Mouse (Mus musculus) hindbrain, postnatal 0 days (tissue): ENCODE results near the gene Myo18b. TPM values are rescaled to one million over a fixed set of nuclear protein-coding genes. Genes with fewer than 3 reads are reported as not detected.

ENCODE experiments used
- ATAC-seq: fragments of 200-750 bp; cut with Nextera tagmentation; 2 replicates; pipeline ENCODE4 v1.8.0; 2017; ENCODE audit warnings: mild to moderate bottlenecking, moderate TSS enrichment, moderate library complexity
- DNase-seq: peaks from one replicate; pipeline ENCODE4 v3.0.0-alpha.2; 2015; ENCODE audit warnings: low spot score
- H3K27ac ChIP-seq: fragments of 300-500 bp; sonication (generic); 2 replicates; pipeline ENCODE4 v1.5.1; 2014; ENCODE audit warnings: mild to moderate bottlenecking
- H3K27me3 ChIP-seq: fragments of 300-500 bp; sonication (generic); 2 replicates; pipeline ENCODE4 v1.6.1; 2014; ENCODE audit warnings: low read length, mixed read lengths; ENCODE audit not compliant: insufficient read depth
- H3K36me3 ChIP-seq: fragments of 300-500 bp; sonication (generic); 2 replicates; pipeline ENCODE4 v1.6.1; 2014; ENCODE audit warnings: low read length, mixed read lengths; ENCODE audit not compliant: insufficient read depth
- H3K4me1 ChIP-seq: fragments of 300-500 bp; sonication (generic); 2 replicates; pipeline ENCODE4 v1.6.1; 2014; ENCODE audit warnings: antibody characterized with exemption, low read length, mixed read lengths; ENCODE audit not compliant: insufficient read depth
- H3K4me2 ChIP-seq: fragments of 300-500 bp; sonication (generic); 2 replicates; pipeline ENCODE4 v1.6.1; 2014; ENCODE audit warnings: low read depth, mild to moderate bottlenecking, low read length, moderate library complexity, mixed read lengths
- H3K4me3 ChIP-seq: fragments of 300-500 bp; sonication (generic); 2 replicates; pipeline ENCODE4 v1.5.1; 2014; ENCODE audit warnings: low read length
- H3K9ac ChIP-seq: fragments of 300-500 bp; sonication (generic); replicated peaks from 2 replicates; pipeline ENCODE4 v1.6.1; 2014; ENCODE audit warnings: mild to moderate bottlenecking, low read length, moderate library complexity, mixed read lengths
- H3K9me3 ChIP-seq: fragments of 300-500 bp; sonication (generic); 2 replicates; pipeline ENCODE4 v1.6.1; 2016; ENCODE audit warnings: low read length, mixed read lengths
- CTCF ChIP-seq: IDR thresholded peaks from 2 replicates; pipeline ENCODE4 v1.5.1; 2016; ENCODE audit warnings: antibody characterized with exemption, control low read depth, low read depth
- WGBS: fragments of 180-500 bp; shearing (Covaris S2); extraction: QIAGEN DNeasy Blood & Tissue Kit; methylation state at CpG from one replicate; pipeline ENCODE4 v1.1.7; 2014; 5-methylcytosine and 5-hydroxymethylcytosine counted together
- polyA plus RNA-seq: library from polyadenylated mRNA; unstranded; fragments of >200 nt; fragmentation: Nextera tagmentation; extraction: Ambion mirVana; gene quantifications from 2 replicates; pipeline ENCODE4 v1.2.1, GENCODE M21; 2015
- total RNA-seq: library from RNA; depleted of rRNA; stranded (reverse); fragments of >200 nt; gene quantifications from 2 replicates; pipeline ENCODE4 v1.2.3, GENCODE M21; 2014

Myo18b gene
- total and polyA plus RNA-seq, 2 experiments from 2014 or later = 0.75 to 1.9 TPM

DNA sequence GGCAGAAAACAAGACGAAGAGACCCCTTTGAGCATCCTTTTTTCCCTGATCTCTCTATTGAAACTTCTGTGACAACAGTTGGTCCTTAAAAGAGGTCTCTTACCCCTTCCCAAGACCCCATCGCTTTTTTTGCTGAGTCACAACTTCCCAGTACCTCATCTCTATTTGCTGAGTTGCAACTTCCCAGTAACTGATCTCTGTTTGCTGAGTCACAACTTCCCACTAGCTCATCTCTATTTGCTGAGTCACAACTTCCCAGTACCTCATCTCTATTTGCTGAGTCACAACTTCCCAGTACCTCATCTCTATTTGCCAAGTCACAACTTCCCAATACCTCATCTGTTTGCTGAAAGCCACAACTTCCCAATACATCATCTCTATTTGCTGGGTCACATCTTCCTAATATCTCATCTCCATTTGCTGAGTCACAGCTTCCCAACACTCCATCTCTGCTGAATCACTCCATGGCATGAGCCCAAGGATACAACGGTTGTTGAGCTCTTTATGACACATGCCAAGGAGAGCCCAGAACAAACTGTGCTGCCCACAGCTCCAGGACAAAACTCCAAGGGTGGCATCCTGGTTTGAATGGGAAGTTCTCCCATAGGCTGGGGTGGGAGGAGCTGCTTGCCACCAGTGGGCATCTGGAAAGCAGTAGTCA is 134.6 kb downstream of the Myo18b start:
- ATAC-seq (no peak), DNase-seq (no peak)
- WGBS = 79% methylated on average over 3 of the region's 3 CpGs
- no peak overlapping the region for H3K27ac ChIP-seq
- H3K4me1 ChIP-seq = no peaks in the 10 kb centered on the region
- no peaks in the 10 kb centered on the region for H3K27me3 ChIP-seq
- H3K36me3 ChIP-seq = no peaks in the 10 kb centered on the region
- H3K9me3 ChIP-seq = no peaks in the 10 kb centered on the region
- TF ChIP-seq CTCF = no peak
- no peak overlapping the region for H3K4me2 ChIP-seq
- H3K4me3 ChIP-seq = no peak overlapping the region
- no peak overlapping the region for H3K9ac ChIP-seq

DNA sequence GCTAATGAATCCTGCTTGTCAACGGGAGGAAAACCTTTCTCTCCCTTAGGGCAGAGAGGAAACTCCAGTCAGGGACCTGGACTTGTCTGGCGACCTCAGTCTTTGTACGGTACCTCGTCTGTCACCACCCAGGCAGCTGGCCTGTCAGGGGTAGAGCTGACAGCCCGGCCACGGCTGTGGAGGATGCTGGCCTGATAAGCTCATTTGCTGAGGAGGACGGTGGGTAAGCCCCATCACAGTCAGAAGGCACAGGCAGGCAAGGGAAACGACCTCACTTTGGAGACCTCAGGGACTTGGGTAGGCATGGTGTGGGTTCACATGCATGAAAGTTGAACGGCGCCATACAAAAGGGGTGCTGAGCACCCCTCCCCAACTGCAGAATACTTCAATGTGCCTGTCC is 140.6 kb downstream of the Myo18b start:
- Histone ChIP-seq H3K9me3 (no peaks in the 10 kb centered on the region), H3K36me3 (no peaks in the 10 kb centered on the region), H3K4me1 (no peaks in the 10 kb centered on the region), H3K27ac (no peak overlapping the region), H3K27me3 (no peaks in the 10 kb centered on the region), H3K4me3 (no peak overlapping the region), H3K4me2 (no peak overlapping the region), H3K9ac (no peak overlapping the region)
- no peak for TF ChIP-seq CTCF
- no peak for ATAC-seq
- DNase-seq = no peak
- 14% methylated on average over 10 of the region's 10 CpGs for WGBS

- no peaks in the 10 kb centered on the region for H3K36me3 ChIP-seq
- no peaks in the 10 kb centered on the region for H3K4me1 ChIP-seq
- DNase-seq = no peak
- H3K27me3 ChIP-seq = no peaks in the 10 kb centered on the region
- 64% methylated on average over 5 of the region's 5 CpGs for WGBS
- no peak overlapping the region for H3K4me2 ChIP-seq
- no peak for ATAC-seq
- H3K4me3 ChIP-seq = no peak overlapping the region
- no peak for TF ChIP-seq CTCF
- H3K27ac ChIP-seq = no peak overlapping the region
- H3K9me3 ChIP-seq = no peaks in the 10 kb centered on the region
- H3K9ac ChIP-seq = no peak overlapping the region
These were observed 146.5 kb downstream of the Myo18b start for GRCm38 (mm10) chr5:112749634-112750033.

DNA sequence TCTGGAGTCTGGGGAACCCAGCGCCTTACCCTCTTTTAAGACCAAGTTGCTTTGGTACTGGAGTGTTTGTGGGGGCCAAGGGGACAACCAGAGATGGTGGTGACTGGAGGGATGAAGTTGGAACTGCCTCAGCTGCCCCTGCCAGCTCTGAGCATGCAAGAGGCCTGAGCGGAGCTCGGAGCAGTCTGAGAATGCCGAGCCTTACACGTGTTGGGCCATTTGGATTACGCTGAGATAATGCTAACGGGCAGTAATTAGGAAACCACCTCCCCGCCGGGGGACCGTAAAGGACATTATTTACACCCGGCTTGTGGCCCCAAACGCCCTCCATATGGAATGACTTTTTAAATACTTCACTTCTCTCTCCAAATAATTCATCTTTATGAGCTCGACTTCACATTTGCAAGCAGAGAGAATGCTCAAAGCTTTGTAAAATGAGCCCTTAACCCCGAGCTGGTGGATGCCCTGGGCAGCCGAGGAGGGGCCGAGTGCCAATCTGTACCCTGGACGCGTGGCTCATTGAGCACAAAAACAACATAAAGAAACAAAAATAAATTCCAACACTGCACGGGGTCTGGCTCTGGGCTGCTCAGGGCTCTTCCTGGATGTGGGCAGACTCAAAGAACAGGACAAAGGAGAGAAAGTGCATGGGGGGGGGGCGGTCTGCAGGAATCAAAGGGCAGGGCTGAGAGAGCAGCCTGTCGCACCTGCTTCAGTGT is 148.0 kb downstream of the Myo18b start:
- Histone ChIP-seq H3K9ac (no peak overlapping the region; the same call in 1 of the 2 replicates), H3K27me3 (no peaks in the 10 kb centered on the region), H3K4me3 (no peak overlapping the region), H3K9me3 (no peaks in the 10 kb centered on the region), H3K27ac (peak overlapping the region; percentile 49; the same call in 1 of the 2 replicates), H3K4me2 (no peak overlapping the region), H3K36me3 (no peaks in the 10 kb centered on the region), H3K4me1 (0 out of 2 replicates have a peak, but pooled peaks cover under 1% of the 10 kb centered on the region)
- DNase-seq (peak; percentile 52), ATAC-seq (no peak)
- 17% methylated on average over 21 of the region's 21 CpGs for WGBS
- TF ChIP-seq CTCF = no peak

DNA sequence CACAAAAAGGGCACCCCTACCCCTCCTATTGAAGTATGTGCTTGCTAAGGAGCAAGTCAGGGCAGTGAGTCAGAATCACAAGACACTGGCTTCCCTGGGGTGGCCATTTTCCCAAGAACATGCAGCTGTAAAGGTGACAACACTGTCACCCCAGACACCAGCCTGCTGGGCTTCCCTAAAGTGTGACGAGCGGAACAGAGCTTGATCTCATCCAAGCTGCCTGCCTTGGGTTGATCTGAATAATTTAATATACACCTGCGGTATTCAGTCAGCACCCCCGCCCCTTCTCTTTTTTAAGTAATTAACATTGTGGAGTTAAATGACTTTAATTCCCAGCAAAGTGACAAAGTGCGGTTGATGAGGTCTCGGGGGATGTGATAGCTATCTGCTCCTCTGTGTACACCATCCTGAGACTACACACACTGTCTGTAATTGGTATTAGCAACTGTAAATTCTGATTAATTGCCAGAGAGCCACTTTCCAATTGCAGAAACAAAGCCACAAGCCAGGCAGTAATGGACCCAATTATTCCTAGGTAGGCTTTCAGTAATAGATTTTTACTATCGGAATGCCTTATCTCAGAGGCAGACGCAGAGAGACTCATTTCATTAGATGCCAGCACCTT is 148.7 kb downstream of the Myo18b start:
- H3K27me3 ChIP-seq = no peaks in the 10 kb centered on the region
- H3K9ac ChIP-seq = no peak overlapping the region; the same call in 1 of the 2 replicates
- H3K4me1 ChIP-seq = 0 out of 2 replicates have a peak, but pooled peaks cover 4% of the 10 kb centered on the region
- no peak overlapping the region for H3K4me3 ChIP-seq
- peak; percentile 50; the same call in 1 of the 2 replicates for ATAC-seq
- no peaks in the 10 kb centered on the region for H3K9me3 ChIP-seq
- peak; percentile 41 for DNase-seq
- H3K4me2 ChIP-seq = no peak overlapping the region
- TF ChIP-seq CTCF = no peak
- H3K36me3 ChIP-seq = no peaks in the 10 kb centered on the region
- 49% methylated on average over 8 of the region's 8 CpGs for WGBS
- H3K27ac ChIP-seq = peak overlapping the region; percentile 49; the same call in 1 of the 2 replicates

- DNase-seq = peak; percentile 51
- Histone ChIP-seq H3K9me3 (no peaks in the 10 kb centered on the region), H3K4me1 (0 out of 2 replicates have a peak, but pooled peaks cover 4% of the 10 kb centered on the region), H3K27ac (0 out of 2 replicates have a peak overlapping the region, but pooled peaks have one; percentile 1), H3K36me3 (no peaks in the 10 kb centered on the region), H3K4me3 (no peak overlapping the region), H3K27me3 (no peaks in the 10 kb centered on the region), H3K4me2 (no peak overlapping the region), H3K9ac (no peak overlapping the region)
- no peak for ATAC-seq
- TF ChIP-seq CTCF = no peak
- WGBS = 54% methylated on average over 6 of the region's 6 CpGs
These were observed 151.0 kb downstream of the Myo18b start for GRCm38 (mm10) chr5:112745176-112745575.
